1 mouse cellular context compared by ENCODE assay signal in the genomic region with DNA sequence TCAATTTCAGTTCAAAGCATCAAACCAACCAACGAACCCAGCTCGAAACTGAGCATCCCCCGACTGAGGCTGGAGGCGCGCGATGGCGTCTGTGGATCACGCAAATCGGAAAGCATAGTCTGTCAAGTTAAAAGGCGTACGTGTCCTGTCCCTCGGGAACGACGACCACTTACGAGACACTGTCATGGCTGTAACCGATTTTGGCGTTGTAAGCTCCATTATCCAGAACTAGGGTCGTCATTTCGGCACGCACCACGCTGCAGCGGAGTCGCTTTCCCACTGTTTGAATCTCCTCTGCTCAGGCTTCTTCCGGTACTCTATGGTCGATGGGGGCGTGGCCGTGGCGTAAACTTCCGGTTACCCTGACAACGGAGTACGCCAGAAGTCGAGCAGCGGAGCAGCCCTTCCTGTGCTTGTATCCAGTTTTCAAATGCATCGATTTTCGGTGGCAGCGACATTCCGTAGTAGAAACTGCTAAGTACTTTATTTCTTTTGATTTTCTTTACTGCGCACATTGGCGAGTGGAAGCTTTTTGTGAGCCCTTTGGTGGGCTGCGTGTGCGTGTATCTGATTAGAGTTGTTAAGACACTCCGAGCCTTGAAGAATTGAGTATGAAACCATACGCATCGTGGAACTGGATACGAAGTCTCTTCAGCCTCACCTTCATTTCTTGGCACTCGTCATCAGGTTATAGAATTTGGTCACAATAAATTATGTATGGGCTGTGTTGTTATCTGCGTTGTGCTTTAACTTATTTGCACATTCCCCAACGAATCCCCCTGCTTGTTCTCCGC.
A peak's percentile ranks its signal among the peaks of the same experiment; 100 is the strongest.
TF ChIP-seq lines count a peak whose summit lies in the region.

A gene (minus strand): TSS at position 295 of the 794 bp plus-strand sequence.

TF ChIP-seq in CH12.LX, 34 proteins besides CTCF, POLR2A, EP300 and RAD21:
- TF ChIP-seq POLR2AphosphoS2 (IDR thresholded peaks at IDR 0.05; ENCODE audit: low read depth, low read length): peak; percentile 85; the same call in 1 of the 2 replicates
- no peak; the same call in 1 of the 2 replicates for TF ChIP-seq GABPA (IDR thresholded peaks at IDR 0.05; ENCODE audit: insufficient replicate concordance, low read depth, low read length)
- TF ChIP-seq USF1 (IDR thresholded peaks at IDR 0.05; ENCODE audit: low read depth, low read length): no peak
- no peak for TF ChIP-seq JUN (IDR thresholded peaks at IDR 0.05; ENCODE audit: insufficient read depth, low read depth, low read length)
- TF ChIP-seq ZNF384 (IDR thresholded peaks at IDR 0.05; ENCODE audit: low read depth, low read length): no peak
- TF ChIP-seq ETS1 (conservative IDR thresholded peaks at IDR 0.05; ENCODE audit: low read depth, low read length): no peak
- TF ChIP-seq CHD1 (IDR thresholded peaks at IDR 0.05; ENCODE audit: low read depth, low read length): no peak
- 0 out of 2 replicates have a peak, but pooled peaks have one; percentile 34 for TF ChIP-seq MEF2A (IDR thresholded peaks at IDR 0.05; ENCODE audit: borderline replicate concordance, low read depth, low read length)
- no peak for TF ChIP-seq E2F4 (IDR thresholded peaks at IDR 0.05; ENCODE audit: insufficient replicate concordance, low read depth, low read length)
- TF ChIP-seq HCFC1 (IDR thresholded peaks at IDR 0.05; ENCODE audit: low read depth, low read length): peak; percentile 93
- TF ChIP-seq JUND (conservative IDR thresholded peaks at IDR 0.05; ENCODE audit: low read depth, low read length): no peak
- TF ChIP-seq MAX (IDR thresholded peaks at IDR 0.05; ENCODE audit: low read length): peak; percentile 97
- no peak for TF ChIP-seq ZC3H11A (IDR thresholded peaks at IDR 0.05; ENCODE audit: low read depth, low read length)
- TF ChIP-seq MAZ (IDR thresholded peaks at IDR 0.05; ENCODE audit: low read depth, low read length): no peak
- peak; percentile 57; the same call in 1 of the 2 replicates for TF ChIP-seq ZMIZ1 (IDR thresholded peaks at IDR 0.05; ENCODE audit: low read depth, low read length)
- TF ChIP-seq TCF12 (IDR thresholded peaks at IDR 0.05; ENCODE audit: low read depth, low read length): peak; percentile 79
- TF ChIP-seq ELF1 (IDR thresholded peaks at IDR 0.05; ENCODE audit: low read depth, low read length): peak; percentile 88
- no peak for TF ChIP-seq PAX5 (IDR thresholded peaks at IDR 0.05; ENCODE audit: low read length)
- TF ChIP-seq USF2 (conservative IDR thresholded peaks at IDR 0.05; ENCODE audit: low read depth, low read length): 0 out of 2 replicates have a peak, but pooled peaks have one; percentile 15
- TF ChIP-seq MXI1 (IDR thresholded peaks at IDR 0.05; ENCODE audit: low read depth, low read length): peak; percentile 99
- 0 out of 2 replicates have a peak, but pooled peaks have one; percentile 31 for TF ChIP-seq BHLHE40 (IDR thresholded peaks at IDR 0.05; ENCODE audit: low read depth, low read length)
- no peak for TF ChIP-seq UBTF (IDR thresholded peaks at IDR 0.05; ENCODE audit: low read depth, low read length)
- TF ChIP-seq SMC3 (IDR thresholded peaks at IDR 0.05; ENCODE audit: low read depth, low read length): no peak
- TF ChIP-seq RCOR1 (conservative IDR thresholded peaks at IDR 0.05; ENCODE audit: low read depth, low read length): no peak
- peak; percentile 94 for TF ChIP-seq MYC (IDR thresholded peaks at IDR 0.05; ENCODE audit: low read depth, low read length)
- peak; percentile 81; the same call in 1 of the 2 replicates for TF ChIP-seq KAT2A (IDR thresholded peaks at IDR 0.05; ENCODE audit: insufficient replicate concordance, low read length)
- 0 out of 2 replicates have a peak, but pooled peaks have one; percentile 32 for TF ChIP-seq NRF1 (IDR thresholded peaks at IDR 0.05; ENCODE audit: low read depth, low read length)
- TF ChIP-seq CHD2 (IDR thresholded peaks at IDR 0.05; ENCODE audit: low read length): no peak
- peak; percentile 100 for TF ChIP-seq SIN3A (IDR thresholded peaks at IDR 0.05; ENCODE audit: low read length)
- no peak for TF ChIP-seq MAFK (IDR thresholded peaks at IDR 0.05; ENCODE audit: insufficient replicate concordance, low read length)
- TF ChIP-seq NELFE (IDR thresholded peaks at IDR 0.05; ENCODE audit: low read depth, low read length): peak; percentile 92
- peak; percentile 86 for TF ChIP-seq TBP (conservative IDR thresholded peaks at IDR 0.05; ENCODE audit: low read depth, low read length)
- no peak for TF ChIP-seq ZKSCAN1 (IDR thresholded peaks at IDR 0.05; ENCODE audit: borderline replicate concordance, low read depth, low read length)
- TF ChIP-seq IRF4 (IDR thresholded peaks at IDR 0.05; ENCODE audit: low read depth, low read length): peak; percentile 78; the same call in 1 of the 2 replicates
